Mouse (Mus musculus): ENCODE data around the gene Acot5.
A peak's percentile ranks its signal among the peaks of the same experiment; 100 is the strongest.
"Not testable (repeated sequence)": the region's sequence is repeated elsewhere in the genome, so short reads cannot be mapped to it uniquely, and the experiment has no call there.

Acot5 gene

DNA sequence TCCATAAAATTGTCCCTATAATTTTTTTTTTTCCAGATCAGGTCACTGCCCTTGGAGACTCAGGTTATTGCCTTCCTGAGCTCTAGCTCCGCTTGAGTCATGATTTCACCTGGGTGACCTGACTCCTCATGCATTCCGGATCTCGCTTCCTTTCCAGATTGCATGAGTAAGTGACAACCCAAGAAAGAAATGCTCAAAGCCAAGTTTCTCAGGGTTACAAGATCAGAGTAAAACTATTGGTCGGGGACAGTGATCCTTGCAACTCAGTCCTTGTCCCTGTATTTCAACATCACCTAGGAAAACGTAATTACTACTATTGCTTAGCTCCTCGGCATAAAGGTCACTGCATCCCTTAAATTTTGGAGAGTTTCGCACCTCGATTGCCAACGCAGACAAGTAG lies at the start of gene Acot5:
Gene Acot5, plus strand, starts transcription at position 340 of the 400 bp plus-strand sequence.
- DNase-seq (ENCODE audit: low read depth, low spot score) = no peak

GRCm38 (mm10) chr12:84020528-84020927 lies 48.6 kb upstream of the Acot5 start:
- DNase-seq (ENCODE audit: low read depth, low spot score) = not testable (repeated sequence)

DNA sequence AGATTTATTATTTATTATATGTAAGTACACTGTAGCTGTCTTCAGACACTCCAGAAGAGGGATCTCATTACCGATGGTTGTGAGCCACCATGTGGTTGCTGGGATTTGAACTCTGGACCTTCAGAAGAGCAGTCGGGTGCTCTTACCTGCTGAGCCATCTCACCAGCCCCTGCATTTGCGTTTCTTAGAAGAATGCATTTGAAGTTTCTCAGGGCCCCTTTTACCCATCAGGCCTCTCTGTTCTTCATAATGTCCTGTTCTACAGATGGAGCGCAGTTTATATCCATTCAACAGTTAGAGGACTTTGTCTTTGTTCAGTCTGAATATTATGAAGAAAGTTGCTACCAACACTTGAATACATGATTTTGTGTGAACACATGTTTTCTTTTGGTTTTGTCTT lies 46.9 kb upstream of the Acot5 start:
- not testable (repeated sequence) for DNase-seq (ENCODE audit: low read depth, low spot score)

- DNase-seq (ENCODE audit: low read depth, low spot score) = no peak
Measured at GRCm38 (mm10) chr12:84023052-84023745, 45.9 kb upstream of the Acot5 start.

DNA sequence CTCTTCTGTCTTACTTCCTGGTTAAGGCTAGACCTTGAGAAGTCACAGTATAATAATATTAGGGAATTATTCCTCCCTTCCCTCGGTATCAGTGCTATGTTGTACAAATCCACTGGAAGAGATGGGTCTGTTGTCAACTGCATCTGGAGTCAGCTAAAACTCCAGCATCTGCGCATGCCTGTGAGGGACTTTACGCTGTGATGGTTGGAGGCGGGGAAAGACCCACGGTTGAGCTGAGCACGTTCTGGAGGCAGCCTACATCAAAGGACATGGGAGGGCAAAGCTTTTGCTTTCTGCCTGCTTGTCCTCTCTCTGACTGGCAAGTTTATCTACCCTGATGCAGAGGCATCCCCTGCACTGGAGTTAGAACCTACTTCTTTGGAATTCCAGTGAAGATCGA lies 43.2 kb upstream of the Acot5 start:
- no peak for DNase-seq (ENCODE audit: low read depth, low spot score)

- DNase-seq (ENCODE audit: low read depth, low spot score) = peak; percentile 80
Measured at GRCm38 (mm10) chr12:84028328-84028727, 40.8 kb upstream of the Acot5 start.

DNA sequence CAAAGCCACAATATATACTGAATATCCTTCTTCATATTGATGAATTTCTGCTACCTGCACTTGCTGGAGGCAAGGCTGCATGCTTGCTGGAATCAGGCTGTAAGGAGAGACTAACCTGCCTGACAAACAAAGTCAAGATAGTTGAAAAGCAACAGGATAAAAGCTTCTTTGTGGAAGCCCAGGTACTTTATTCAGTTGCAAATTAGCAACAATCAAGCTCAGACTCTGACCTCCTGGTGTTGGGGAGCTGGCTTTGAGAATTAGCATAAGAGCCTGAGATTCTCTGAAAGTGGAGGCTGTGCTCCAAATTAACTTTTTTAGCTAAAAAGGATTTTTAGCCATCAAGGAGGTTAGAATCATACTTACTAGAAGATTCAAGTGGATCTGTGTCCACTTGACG lies 40.1 kb upstream of the Acot5 start:
- DNase-seq (ENCODE audit: low read depth, low spot score) = peak; percentile 82

- peak; percentile 67 for DNase-seq (ENCODE audit: low read depth, low spot score)
Measured at GRCm38 (mm10) chr12:84030659-84031332, 38.3 kb upstream of the Acot5 start.

GRCm38 (mm10) chr12:84032854-84033253 lies 36.3 kb upstream of the Acot5 start:
- DNase-seq (ENCODE audit: low read depth, low spot score) = no peak

- DNase-seq (ENCODE audit: low read depth, low spot score) = not testable (repeated sequence)
Measured at GRCm38 (mm10) chr12:84033302-84033701, 35.8 kb upstream of the Acot5 start.

GRCm38 (mm10) chr12:84034108-84034507 lies 35.0 kb upstream of the Acot5 start:
- DNase-seq (ENCODE audit: low read depth, low spot score) = no peak

GRCm38 (mm10) chr12:84038241-84038640 lies 30.9 kb upstream of the Acot5 start, which contains the start of gene Acot4:
Gene Acot4 (plus strand): TSS chr12:84038379.
- DNase-seq (ENCODE audit: low read depth, low spot score) = peak; percentile 33

- peak; percentile 86 for DNase-seq (ENCODE audit: low read depth, low spot score)
Measured at GRCm38 (mm10) chr12:84038691-84039111, 30.4 kb upstream of the Acot5 start, which contains the start of gene Gm49366. Gene Gm49366 (plus strand): TSS chr12:84038935.

DNA sequence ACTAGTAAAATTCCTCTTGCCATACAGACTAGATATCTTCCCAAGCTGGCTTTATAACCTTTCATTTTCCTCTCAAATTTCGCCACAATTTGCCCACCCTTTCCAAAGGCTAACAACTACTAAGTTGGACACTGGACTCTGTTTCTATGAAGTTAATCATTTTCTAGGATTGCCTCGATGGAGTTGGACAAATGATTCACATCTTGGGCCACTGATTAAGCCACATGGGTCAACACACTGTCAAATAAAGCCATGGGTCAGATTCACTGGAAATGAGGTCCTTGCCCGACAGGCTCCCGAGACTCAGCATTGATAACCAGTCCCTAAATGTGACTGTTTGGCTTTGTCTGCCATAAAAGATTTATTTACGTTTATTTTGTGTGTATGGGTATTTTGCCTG lies 26.9 kb upstream of the Acot5 start:
- no peak for DNase-seq (ENCODE audit: low read depth, low spot score)

DNA sequence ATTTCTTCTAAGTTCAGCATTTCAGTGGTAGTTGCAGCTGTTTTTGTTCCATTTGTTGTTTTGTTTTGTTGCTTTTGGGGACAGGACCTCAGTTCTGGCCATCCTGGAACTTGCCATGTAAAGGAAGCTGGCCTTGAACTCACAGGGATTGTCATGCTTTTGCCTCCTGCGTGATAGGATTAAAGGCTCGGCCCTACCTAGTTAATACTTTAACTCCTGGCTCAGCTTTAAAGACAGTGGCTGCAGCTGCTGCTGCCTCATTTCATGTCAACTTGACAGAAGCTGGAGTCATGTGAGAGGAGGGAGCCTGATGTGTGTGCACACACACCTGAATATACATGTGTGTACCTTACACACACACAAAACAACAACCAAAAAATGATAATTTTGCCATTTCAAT lies 25.1 kb upstream of the Acot5 start:
- no peak for DNase-seq (ENCODE audit: low read depth, low spot score)

DNA sequence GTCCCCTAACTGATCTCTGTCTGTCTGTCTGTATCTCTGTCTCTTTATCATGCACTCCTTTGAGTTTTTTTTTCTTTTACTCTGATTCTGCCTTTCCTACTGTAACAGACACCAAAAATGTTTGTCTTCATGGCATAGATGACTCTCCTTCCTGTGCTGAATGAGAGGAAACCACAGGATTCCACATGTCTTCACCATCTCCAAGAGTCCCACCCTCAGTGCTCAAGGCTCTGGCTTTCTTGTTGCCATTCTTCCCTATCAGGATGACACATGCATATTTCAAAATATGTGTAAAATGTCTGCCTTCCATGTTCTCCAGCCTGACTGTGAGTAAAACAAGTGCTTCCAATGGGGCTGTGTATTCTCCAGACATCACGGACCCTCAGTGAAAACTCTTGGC lies 22.2 kb upstream of the Acot5 start:
- DNase-seq (ENCODE audit: low read depth, low spot score) = no peak

DNA sequence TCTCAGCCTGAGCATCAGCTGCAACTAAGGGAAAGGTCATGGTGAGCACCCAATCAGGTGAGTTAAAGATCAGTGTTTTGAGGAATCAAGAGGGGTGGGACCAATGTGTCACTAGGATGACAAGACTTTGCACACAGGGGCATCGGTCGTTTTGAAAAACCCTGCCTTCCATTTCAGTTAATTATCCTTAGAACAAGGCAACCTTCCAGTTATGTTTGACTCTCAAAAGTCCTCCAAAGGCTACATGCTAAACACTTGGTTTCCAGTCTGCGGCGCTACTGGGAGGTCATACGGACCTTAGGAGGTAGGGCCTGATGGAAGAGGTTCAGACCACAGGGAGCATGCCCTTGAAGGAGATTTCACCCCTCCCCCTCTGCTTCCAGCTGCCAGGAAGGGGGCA lies 18.4 kb upstream of the Acot5 start:
- not testable (repeated sequence) for DNase-seq (ENCODE audit: low read depth, low spot score)

DNA sequence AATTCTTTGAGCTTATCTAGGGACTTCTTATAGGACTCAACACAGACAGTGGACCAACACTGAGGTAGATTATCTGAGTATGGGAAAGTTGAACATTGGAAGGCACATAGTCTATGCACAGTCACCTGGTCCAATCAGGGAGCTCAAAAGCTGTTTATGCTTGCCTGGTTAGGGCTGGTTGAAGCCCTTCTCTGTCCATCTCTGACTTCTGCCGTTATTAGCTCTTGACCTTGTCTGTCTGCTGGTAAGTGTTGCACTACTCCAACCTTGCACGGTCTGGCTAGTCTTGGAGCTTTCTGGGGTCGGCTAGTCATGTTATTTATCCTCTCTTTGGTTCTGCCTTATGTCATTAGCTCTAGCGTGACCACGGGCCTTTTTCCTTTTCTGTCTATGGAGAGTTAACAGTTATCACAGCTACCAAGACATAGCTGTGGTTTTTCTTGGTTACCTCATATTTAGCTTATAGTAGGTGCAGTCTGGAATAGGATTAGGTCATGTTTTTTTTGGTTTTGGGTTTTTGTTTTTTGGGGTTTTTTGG lies 17.1 kb upstream of the Acot5 start, which contains the start of gene Acot3:
Gene Acot3, plus strand, starts transcription at position 208 of the 538 bp plus-strand sequence.
- no peak for DNase-seq (ENCODE audit: low read depth, low spot score)

- DNase-seq (ENCODE audit: low read depth, low spot score) = no peak
Measured at GRCm38 (mm10) chr12:84052609-84053008, 16.5 kb upstream of the Acot5 start.

- DNase-seq (ENCODE audit: low read depth, low spot score) = peak; percentile 50
Measured at GRCm38 (mm10) chr12:84053173-84053572, 16.0 kb upstream of the Acot5 start.

GRCm38 (mm10) chr12:84053679-84054391 lies 15.3 kb upstream of the Acot5 start:
- DNase-seq (ENCODE audit: low read depth, low spot score) = peak; percentile 34

GRCm38 (mm10) chr12:84060946-84061345 lies 8.2 kb upstream of the Acot5 start:
- DNase-seq (ENCODE audit: low read depth, low spot score) = peak; percentile 76
